Mouse (Mus musculus) midbrain, embryonic 10.5 days (tissue): ENCODE measurements around the gene Dnah7b. TPM values are rescaled to one million over a fixed set of nuclear protein-coding genes. Genes with fewer than 3 reads are reported as not detected.
"Not testable (repeated sequence)": the region's sequence is repeated elsewhere in the genome, so short reads cannot be mapped to it uniquely, and the experiment has no call there.

Experiments used
- DNase-seq: peaks from one replicate; pipeline ENCODE4 v3.0.0-alpha.2; 2017; ENCODE audit warnings: low spot score
- H3K27ac ChIP-seq: fragments of 300-500 bp; sonication (generic); replicated peaks from 2 replicates; pipeline ENCODE4 v1.5.1; 2016; ENCODE audit warnings: mild to moderate bottlenecking
- H3K27me3 ChIP-seq: fragments of 300-500 bp; sonication (generic); 2 replicates; pipeline ENCODE4 v1.6.1; 2016; ENCODE audit warnings: low read depth, mild to moderate bottlenecking; ENCODE audit not compliant: poor library complexity, severe bottlenecking
- H3K36me3 ChIP-seq: fragments of 300-500 bp; sonication (generic); 2 replicates; pipeline ENCODE4 v1.6.1; 2016; ENCODE audit warnings: mild to moderate bottlenecking, moderate library complexity
- H3K4me1 ChIP-seq: fragments of 300-500 bp; sonication (generic); 2 replicates; pipeline ENCODE4 v1.6.1; 2016
- H3K4me3 ChIP-seq: fragments of 300-500 bp; sonication (generic); 2 replicates; pipeline ENCODE4 v1.5.1; 2016; ENCODE audit warnings: mild to moderate bottlenecking, moderate library complexity
- H3K9me3 ChIP-seq: fragments of 300-500 bp; sonication (generic); replicated peaks from 2 replicates; pipeline ENCODE4 v1.6.1; 2016; ENCODE audit warnings: mild to moderate bottlenecking
- WGBS: fragments of 180-500 bp; shearing (Covaris S2); methylation state at CpG from one replicate; pipeline ENCODE4 v1.1.7; 2016; 5-methylcytosine and 5-hydroxymethylcytosine counted together
- polyA plus RNA-seq: library from polyadenylated mRNA; unstranded; fragments of >200 nt; fragmentation: Nextera tagmentation; extraction: Ambion mirVana; gene quantifications from 2 replicates; pipeline ENCODE4 v1.2.1, GENCODE M21; 2016

Gene Dnah7b
- polyA plus RNA-seq, 1 experiment from 2014 or later = 2.2 TPM

DNA sequence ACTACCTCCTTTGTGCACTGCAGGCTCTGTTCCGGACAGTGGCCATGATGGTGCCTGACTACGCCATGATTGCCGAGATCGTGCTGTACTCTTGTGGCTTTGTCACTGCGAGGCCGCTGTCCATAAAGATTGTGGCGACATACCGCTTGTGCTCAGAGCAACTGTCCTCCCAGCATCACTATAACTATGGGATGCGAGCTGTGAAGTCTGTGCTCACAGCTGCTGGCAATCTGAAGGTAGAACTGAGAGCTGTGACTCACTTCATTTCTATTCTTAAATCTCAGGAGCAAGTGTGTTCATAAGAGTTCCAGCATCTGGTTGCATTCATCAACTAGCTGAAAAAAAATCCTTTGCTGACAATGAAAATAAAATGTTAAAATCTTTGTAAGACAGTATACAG is 135.1 kb downstream of the Dnah7b start:
- not testable (repeated sequence) for H3K9me3 ChIP-seq, DNase-seq, H3K4me1 ChIP-seq, H3K27ac ChIP-seq, H3K27me3 ChIP-seq, H3K4me3 ChIP-seq, H3K36me3 ChIP-seq
- 95% methylated on average over 9 of the region's 9 CpGs for WGBS

DNA sequence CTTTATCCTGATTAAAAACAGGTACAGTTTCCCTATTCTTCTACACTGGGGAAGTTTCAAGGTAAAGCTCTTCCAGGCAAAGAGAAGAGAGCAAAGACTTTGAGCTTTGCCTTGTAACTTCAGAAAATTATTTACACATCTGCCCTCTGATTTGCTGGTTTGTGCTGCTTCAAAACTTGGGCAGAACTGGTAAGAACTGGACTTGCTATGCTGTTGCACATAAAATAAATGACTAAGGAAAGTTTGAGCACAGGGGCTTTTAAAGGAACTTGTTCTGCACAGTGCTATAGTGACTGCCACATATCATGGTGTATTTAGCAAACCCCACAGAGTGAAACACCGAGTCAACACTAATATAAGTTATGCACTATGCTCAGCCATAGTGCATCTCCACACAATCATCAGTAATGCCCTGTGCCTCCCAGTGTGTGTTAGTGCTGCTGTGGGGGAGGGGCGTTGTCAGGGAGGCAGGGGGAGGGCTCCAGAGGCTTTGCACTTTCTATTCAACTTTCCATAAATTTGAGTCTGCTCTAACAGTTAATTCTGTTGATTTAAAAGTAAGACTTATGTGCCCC is 144.0 kb downstream of the Dnah7b start:
- not testable (repeated sequence) for H3K4me1 ChIP-seq, H3K4me3 ChIP-seq, H3K36me3 ChIP-seq, H3K27ac ChIP-seq, H3K9me3 ChIP-seq, H3K27me3 ChIP-seq, DNase-seq
- WGBS = 83% methylated on average over 2 of the region's 2 CpGs

DNA sequence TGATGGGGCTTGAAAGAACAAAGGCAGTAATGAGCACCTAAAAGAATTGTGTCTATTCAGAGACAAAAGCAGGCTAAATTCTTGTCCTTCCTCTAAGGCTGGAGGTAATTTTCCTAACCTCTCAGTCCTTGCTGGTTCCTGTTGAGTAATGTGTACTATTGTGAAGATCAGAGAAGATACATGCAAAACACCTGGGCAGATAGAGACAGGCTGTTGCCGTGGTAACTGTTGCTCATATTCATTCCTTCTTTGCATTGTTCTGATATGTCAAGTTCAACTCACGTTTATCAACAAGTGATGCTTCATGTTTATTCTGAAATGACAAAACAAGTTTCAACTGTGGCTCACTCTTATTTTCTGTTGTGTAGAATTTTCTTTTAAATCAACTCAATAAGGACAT is 156.6 kb downstream of the Dnah7b start:
- not testable (repeated sequence) for H3K9me3 ChIP-seq

DNA sequence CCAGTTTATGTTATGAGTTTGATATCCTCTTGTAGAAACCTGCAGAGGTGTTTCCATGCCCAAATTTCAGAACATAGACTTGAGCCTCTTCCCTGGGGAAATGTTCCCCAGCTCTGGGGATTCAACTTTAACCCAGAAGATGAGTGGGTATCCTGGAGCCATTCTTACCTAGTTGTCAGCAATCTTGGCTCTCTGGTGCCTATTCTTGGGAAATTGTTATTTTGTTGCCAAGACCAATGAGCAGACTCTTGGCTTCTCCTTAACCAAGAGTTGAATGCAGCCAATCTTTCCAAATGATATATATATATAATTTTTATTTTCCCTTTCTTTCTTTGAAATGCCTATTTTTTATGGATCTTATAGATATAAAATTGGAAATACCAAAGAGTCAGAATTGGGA is 160.0 kb downstream of the Dnah7b start:
- H3K36me3 ChIP-seq, H3K4me3 ChIP-seq, H3K27ac ChIP-seq: not testable (repeated sequence)

More for the DNA sequence above, 156.6 kb downstream of the Dnah7b start:
- WGBS = 87% methylated on average over 2 of the region's 2 CpGs
- not testable (repeated sequence) for H3K4me3 ChIP-seq, H3K36me3 ChIP-seq, H3K4me1 ChIP-seq, DNase-seq, H3K27ac ChIP-seq, H3K27me3 ChIP-seq

DNA sequence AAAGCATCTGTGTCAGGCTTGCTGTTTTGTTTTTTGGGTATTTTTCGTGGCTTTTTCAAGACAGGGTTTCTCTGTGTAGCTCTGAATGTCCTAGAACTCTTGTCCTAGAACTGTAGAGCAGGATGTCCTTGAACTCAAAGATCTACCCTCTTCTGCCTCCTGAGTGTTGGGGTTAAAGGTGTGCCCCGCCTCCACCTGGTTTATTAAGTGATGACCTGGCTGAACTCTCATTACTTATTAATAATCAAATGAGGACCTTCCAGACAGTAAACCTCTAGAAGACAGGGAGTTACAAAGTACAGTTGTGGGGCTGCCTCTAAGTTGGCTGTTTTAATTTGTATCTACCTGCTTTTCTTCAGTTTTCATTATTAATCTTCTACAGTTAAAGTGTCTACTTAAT is 202.7 kb downstream of the Dnah7b start:
- not testable (repeated sequence) for H3K27me3 ChIP-seq, H3K4me1 ChIP-seq, H3K9me3 ChIP-seq, H3K36me3 ChIP-seq, H3K27ac ChIP-seq, DNase-seq, H3K4me3 ChIP-seq
- WGBS = 85% methylated on average over 2 of the region's 2 CpGs

More for the DNA sequence above, 160.0 kb downstream of the Dnah7b start:
- not testable (repeated sequence) for H3K27me3 ChIP-seq, DNase-seq, H3K4me1 ChIP-seq, H3K9me3 ChIP-seq

DNA sequence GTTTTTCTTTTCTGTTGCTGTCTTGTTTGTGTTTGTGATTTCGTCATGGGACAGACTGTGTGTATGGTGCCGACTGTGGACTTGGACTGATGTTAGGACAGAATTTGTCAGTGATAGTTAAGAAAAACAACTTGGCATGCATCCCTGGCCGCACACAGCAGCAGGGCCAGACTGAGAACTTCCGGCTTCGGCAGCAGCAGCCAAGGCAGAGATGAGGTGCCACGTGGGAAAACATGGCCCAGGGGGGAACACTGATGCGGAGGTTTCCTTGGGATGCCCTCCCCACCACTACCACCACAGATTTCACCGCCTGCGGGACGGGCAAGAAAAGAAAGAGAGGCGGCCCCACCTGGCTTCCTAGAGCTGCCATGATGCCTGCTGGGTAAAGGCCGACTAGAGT is 205.8 kb downstream of the Dnah7b start:
- Histone ChIP-seq H3K27me3 (no peaks in the 10 kb centered on the region), H3K36me3 (no peaks in the 10 kb centered on the region), H3K27ac (no peak overlapping the region), H3K9me3 (no peaks in the 10 kb centered on the region), H3K4me3 (no peak overlapping the region), H3K4me1 (no peaks in the 10 kb centered on the region)
- no peak for DNase-seq
- 83% methylated on average over 12 of the region's 12 CpGs for WGBS

GRCm38 (mm10) chr1:46278057-46278910 is 212.2 kb downstream of the Dnah7b start:
- WGBS = 75% methylated on average over 2 of the region's 2 CpGs
- H3K36me3 ChIP-seq, H3K27me3 ChIP-seq, DNase-seq, H3K9me3 ChIP-seq, H3K4me3 ChIP-seq, H3K27ac ChIP-seq, H3K4me1 ChIP-seq: not testable (repeated sequence)

DNA sequence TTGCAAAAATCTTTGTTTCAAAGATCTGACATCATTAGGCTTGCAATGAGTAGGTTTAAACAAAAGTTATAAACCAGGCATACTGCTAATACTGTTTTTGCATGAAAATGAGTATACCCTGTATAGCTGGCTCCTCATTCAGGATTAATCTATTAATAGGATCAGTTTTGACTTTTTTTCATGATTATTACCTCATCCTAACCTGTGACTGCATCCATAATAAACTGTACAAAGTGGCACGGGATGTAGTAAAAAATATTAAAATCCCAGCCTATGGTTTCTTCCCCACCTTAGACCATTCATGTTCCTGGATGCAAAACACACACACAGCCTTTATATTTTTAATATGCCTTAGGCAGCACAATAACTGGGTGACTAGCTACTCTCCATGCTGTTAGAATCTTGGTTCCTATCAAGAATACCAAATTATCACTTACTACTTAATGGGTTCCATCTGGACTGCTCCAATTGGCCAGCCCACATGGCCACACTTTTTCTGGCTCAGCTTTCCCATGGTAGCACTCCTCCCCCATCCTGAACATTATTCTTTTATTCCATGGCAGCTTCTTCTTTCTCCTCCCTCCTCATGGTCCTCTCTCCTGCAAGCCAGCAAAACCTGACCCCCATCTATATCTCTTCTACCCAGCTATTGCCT is 212.9 kb downstream of the Dnah7b start:
- not testable (repeated sequence) for H3K4me3 ChIP-seq, DNase-seq, H3K27ac ChIP-seq, H3K4me1 ChIP-seq, H3K36me3 ChIP-seq, H3K9me3 ChIP-seq, H3K27me3 ChIP-seq
- WGBS = 98% methylated on average over 1 of the region's 1 CpGs

DNA sequence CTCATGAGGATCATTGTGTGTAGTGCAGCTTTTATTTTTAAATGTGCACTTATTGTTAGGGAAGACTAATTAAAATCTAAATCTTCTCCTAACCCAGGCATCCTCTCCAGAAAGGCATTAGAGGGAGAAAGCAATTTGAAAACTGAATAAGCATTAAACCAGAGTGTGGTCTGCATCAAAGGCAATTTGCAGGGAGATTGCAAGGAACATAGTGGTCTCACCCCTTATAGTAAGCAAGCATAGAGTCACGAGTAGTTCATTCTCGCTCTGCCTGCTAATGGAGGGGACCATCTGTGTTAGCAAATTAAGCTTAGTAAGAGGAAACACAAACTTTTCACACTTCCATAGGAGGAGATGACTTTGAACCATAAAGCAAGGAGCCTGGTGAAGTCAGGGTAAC is 228.3 kb downstream of the Dnah7b start:
- not testable (repeated sequence) for H3K36me3 ChIP-seq, H3K4me1 ChIP-seq, H3K27ac ChIP-seq, H3K27me3 ChIP-seq, H3K4me3 ChIP-seq, H3K9me3 ChIP-seq, DNase-seq
- 90% methylated on average over 2 of the region's 2 CpGs for WGBS

- not testable (repeated sequence) for H3K36me3 ChIP-seq, DNase-seq, H3K27ac ChIP-seq
Measured at GRCm38 (mm10) chr1:46325942-46326341, 259.8 kb downstream of the Dnah7b start.

GRCm38 (mm10) chr1:46345301-46345700 is 279.2 kb downstream of the Dnah7b start:
- H3K36me3 ChIP-seq, H3K27ac ChIP-seq: not testable (repeated sequence)
- WGBS = 85% methylated on average over 3 of the region's 3 CpGs

More at GRCm38 (mm10) chr1:46325942-46326341, 259.8 kb downstream of the Dnah7b start:
- H3K9me3 ChIP-seq, H3K27me3 ChIP-seq, H3K4me1 ChIP-seq, H3K4me3 ChIP-seq: not testable (repeated sequence)

DNA sequence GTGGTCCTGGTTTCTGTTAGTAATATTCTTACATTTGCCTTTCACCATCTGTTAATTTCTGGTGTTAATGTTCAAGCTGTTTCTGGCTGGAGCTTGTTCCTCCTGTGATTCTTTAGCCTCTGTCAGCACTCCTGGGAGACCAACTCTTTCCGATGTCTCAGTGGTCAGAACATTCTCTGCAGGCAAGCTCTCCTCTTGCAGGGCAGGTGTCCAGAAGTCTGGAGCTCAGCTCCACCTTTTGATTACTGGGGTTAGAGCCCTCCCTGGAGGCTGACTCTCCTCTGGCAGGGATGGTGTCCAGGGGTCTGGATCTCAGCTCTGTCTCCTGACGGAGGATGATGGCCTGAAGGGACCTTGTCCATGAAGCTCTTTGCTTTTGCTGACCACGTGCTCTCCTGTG is 314.5 kb downstream of the Dnah7b start:
- not testable (repeated sequence) for H3K27ac ChIP-seq, H3K4me3 ChIP-seq, H3K27me3 ChIP-seq, H3K9me3 ChIP-seq, DNase-seq, H3K4me1 ChIP-seq, H3K36me3 ChIP-seq
- over 99% methylated on average over 3 of the region's 3 CpGs for WGBS

More at GRCm38 (mm10) chr1:46345301-46345700, 279.2 kb downstream of the Dnah7b start:
- not testable (repeated sequence) for H3K4me3 ChIP-seq, H3K9me3 ChIP-seq, DNase-seq, H3K27me3 ChIP-seq, H3K4me1 ChIP-seq

GRCm38 (mm10) chr1:46394681-46395297 is 328.7 kb downstream of the Dnah7b start:
- not testable (repeated sequence) for H3K27ac ChIP-seq, H3K9me3 ChIP-seq, H3K4me1 ChIP-seq, DNase-seq, H3K27me3 ChIP-seq, H3K4me3 ChIP-seq, H3K36me3 ChIP-seq
- 81% methylated on average over 4 of the region's 4 CpGs for WGBS
